Mouse (Mus musculus) thymus, postnatal 10 days (tissue): ENCODE results near the gene Stk40.

Experiments used
- DNase-seq, 2 experiments: peaks; one replicate each; pipeline ENCODE4 v3.0.0; 2021; ENCODE audit warnings: low spot score in 2 of 2

Gene Stk40

GRCm38 (mm10) chr4:126097711-126098253, 6.0 kb upstream of the Stk40 start:
- DNase-seq, result no peak

DNA sequence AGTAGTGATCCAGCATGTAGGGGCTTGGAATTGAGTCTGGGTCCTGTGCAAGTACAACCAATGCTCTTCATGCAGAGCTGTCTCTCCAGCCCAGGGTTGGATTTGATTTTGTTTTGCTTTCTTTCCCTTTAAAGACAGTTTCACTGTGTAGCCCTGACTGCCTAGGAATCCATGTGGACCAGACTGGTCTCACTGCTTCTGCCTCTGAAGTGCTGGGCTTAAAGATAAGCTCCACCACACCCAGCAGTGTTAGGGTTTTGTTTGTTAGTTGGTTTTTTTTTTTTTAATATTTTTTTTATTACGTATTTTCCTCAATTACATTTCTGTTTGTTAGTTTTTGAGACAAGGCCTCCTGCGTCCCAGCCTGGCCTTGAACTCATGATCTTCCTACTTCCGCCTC, 4.4 kb upstream of the Stk40 start:
- no peak for DNase-seq

GRCm38 (mm10) chr4:126100764-126101163, 3.0 kb upstream of the Stk40 start:
- no peak for DNase-seq

DNA sequence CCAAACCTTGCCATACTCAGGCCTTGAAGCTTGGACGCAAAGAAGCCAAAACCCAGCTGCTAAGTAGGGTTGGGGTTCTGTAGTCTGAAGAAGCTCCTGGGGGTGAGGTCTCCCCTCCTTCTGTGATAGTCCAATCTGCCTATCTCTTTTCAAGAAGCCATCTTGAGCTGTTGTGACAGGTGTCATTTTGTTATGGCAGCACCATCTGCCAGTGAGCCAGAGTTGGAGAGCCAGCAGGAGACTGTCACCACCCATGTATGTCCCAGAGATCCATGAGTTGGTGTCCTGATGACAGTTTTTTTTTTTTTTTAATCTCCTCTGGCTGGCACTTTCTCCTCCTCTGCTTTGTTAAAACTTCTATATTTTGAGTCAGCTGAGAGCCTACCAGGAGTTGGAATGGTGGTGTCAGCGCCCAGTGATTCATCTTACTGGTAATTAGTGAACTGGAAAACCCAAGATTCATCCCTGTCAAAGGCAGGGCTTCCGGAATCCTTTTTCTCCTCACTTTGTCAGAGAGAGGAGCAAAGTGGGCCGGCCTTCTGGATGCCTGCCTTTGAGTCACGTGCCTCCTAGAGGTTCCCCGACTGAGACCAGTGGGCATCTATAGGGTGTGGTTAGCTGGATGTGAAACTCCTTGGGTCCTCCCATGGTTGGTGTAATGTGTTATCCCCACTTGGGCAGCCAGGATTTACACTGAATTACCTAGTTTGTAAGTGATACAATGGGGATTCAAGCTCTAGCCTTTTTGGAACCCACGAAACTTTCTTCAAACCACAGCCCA, 1.5 kb upstream of the Stk40 start:
- no peak for DNase-seq

- peak; percentile 48 to 57 for DNase-seq
Measured at GRCm38 (mm10) chr4:126103057-126103581, 638 bp upstream of the Stk40 start.

- peak; percentile 23 to 39 for DNase-seq
Measured at GRCm38 (mm10) chr4:126104261-126105075, 711 bp downstream of the Stk40 start.

GRCm38 (mm10) chr4:126105131-126105783, 1.5 kb downstream of the Stk40 start:
- DNase-seq, result no peak

DNA sequence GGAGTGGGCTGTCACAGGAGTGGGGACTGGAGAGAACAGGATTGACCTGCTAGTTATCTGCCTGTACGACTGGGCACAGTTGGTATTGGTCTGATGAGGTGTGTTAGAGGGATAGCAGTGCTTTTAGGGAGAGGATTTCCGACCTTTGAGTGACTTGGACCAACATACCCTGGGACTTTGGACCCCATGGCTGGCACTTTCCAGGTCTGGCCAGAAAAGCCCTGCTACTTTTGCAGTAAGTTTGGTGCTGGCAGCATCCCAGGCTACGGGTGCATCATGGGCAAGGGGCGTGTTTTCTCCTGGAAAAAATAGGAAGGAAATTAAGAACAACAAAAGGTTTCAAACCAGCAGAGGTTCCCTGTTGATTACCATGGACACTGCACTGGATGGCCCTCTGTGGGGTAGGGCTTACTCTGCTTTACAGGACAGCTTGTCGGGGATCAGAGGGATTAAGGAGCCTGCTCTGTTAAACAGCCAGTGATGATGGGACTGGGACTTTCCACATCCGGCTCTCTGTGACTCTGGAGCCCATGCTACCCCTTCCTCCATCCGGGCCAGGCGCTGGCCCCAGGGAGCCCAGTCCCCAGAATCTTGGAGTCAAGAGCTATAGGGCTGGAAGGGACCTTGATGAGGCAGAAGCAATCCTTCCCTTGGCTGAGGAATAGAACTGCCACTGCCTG, 4.4 kb downstream of the Stk40 start:
- DNase-seq, result no peak

DNA sequence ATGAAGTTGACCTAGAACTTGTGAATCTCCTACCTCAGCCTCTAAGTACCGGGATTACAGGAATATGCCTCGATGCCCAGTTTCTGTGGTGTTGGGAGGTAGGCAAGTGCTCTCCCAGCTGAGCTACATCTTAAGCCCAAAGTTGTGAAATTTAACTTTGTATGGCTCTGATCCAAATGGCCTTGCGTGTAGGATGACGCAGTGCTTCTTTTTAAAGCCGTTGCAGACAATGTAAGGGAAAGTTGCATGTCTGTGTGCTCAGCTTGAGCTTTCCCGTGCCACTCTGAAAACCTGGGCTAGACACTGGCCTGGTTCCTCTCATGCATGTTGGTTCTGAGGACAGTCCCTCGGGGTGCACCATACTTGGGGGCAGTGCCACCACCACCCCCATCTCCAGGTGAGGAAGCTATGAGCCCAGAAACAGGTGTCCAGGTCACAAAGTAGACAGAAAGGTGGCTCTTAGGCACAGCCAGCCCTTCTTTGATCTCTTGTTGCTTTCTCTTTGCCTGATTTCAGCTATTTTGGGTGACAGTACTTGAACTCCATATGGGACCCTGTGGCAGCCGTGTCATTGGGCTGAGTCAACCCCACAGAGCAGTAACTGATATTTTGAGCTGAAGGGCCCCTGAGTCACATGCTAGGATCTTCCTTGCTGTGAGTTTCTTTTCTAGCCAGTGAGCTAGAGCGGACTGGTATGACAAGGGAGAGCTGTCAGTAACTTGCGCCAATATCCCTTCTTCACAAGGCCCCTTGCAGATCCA, 6.0 kb downstream of the Stk40 start:
- DNase-seq, result no peak

- peak; percentile 70 to 73 for DNase-seq
Measured at GRCm38 (mm10) chr4:126110374-126111152, 6.8 kb downstream of the Stk40 start.

GRCm38 (mm10) chr4:126111153-126111549, 7.4 kb downstream of the Stk40 start:
- DNase-seq, result no peak

DNA sequence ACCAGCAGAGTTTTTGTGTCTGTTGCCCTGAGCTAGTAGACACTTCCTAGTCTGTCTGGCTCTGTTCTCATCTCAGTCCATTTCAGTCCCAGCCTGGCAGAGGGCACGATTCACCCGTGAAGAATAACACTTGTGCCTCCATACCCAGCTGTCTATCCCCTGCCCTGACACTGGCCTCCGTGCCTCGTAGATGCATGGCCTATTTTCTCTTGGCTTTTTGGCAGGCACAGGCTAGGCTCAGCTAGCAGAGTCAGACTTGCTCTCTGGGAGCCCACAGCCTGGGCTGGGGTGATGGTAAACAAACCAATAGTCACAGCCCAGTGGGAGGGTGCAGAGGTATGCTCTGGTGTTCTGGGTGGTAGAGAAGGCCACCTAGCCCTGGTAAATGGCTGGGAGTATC, 9.5 kb downstream of the Stk40 start:
- DNase-seq, result no peak

DNA sequence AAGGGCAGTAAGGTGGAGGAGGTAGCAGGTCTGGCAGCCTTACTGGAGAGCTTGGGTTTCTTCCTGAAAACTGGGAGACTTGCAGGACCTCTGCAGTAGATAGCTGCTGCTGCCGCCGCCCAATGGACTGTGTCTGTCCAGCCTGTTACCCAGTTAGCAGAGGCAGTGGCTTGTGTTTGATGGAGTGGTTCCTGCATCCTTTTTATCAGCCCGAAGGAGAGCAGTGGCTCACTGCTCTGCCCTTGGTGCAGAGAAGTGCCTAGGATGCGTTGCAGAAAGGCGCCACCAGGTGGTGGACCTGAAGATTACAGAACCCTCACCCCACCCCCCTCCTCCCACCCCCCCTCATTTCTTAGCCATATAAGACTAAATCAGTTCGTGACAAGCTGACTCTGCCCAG, 10.2 kb downstream of the Stk40 start:
- DNase-seq, result peak; percentile 53 to 80

GRCm38 (mm10) chr4:126115411-126115810, 11.7 kb downstream of the Stk40 start:
- no peak for DNase-seq

DNA sequence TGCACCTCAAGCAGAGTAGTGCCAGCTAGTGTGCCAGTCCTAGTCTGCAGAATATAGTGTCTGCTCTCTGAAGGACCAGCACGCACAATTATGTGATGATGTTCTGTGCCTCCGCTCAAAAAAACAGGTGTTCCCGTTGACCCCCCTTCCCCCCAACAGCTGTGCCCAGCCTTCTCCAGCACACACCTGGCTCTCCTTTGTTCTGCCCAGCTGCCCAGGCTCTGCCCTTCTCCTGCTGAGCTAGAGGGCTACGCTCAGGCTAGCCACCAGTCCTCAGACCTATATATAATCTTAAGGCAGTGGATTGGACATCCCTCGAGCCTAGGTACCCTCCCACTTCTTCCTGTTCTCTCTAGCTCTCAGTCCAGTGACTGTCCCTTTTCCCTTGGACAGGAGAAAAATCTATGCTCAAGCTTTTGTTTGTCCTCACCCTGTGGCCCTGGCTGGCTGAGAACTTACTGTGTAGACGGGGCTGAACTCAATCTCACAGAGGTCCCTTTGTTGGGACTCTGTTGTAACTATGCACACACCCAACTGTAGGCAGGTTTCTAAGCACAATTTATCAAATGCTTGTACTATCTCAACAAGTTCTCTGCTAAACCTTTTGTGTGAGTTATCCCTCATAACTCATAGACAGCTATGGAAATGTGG, 12.2 kb downstream of the Stk40 start:
- no peak for DNase-seq

- no peak for DNase-seq
Measured at GRCm38 (mm10) chr4:126117116-126117515, 13.4 kb downstream of the Stk40 start.

DNA sequence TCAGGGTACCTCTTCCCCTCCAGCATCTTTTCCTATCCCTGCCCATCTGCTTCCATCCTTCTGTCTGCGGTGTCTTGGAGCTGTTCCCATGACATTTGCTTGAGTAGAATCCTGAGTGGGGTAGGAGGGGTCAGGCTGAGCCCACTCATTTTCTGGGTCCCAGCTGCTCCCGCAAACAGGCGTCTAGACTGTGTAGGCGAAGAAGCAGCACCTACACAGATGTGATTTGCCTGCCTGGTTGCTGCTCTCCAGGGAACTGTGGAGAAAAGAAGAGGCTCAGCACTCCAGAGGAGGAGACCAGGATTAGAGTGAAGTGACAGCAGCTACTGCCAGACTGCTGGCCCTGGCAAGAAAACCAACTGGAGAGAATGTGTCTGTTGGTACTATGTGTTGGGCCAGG, 14.9 kb downstream of the Stk40 start:
- no peak for DNase-seq

DNA sequence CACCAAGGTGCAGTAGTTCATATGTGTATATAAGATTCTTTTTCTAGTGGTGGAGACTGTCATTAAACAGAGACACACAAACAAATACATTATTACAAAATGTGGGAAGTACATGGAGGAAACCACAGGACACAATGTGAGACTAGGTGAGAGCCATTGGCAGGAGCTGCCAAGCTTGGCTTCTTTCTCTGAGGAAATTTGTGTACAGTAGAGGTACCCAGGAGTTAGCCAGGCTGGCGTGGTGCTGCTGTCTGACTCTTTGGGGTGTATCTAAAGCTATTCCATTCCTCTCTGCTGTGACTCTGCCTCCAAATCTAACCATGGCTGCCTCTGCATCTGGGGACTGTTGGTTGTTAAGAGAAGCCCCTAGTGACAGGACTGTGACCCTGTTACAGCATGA, 15.3 kb downstream of the Stk40 start:
- DNase-seq, result no peak

- DNase-seq, result no peak
Measured at GRCm38 (mm10) chr4:126120052-126120451, 16.3 kb downstream of the Stk40 start.
